Mouse (Mus musculus): ENCODE results near the gene Rbp2.

- TF ChIP-seq GATA1 (IDR thresholded peaks at IDR 0.05; ENCODE audit: borderline replicate concordance, low read length) (no peak), FLI1 (IDR thresholded peaks at IDR 0.05; ENCODE audit: low read length) (no peak)
These were observed 3.7 kb upstream of the Rbp2 start for GRCm38 (mm10) chr9:98482256-98482655.

Data from megakaryocyte, embryonic 14.5 days (primary cell).